Mouse (Mus musculus) adrenal gland, postnatal 4 days (tissue): ENCODE data around the gene March4. TPM values are rescaled to one million over a fixed set of nuclear protein-coding genes. Genes with fewer than 3 reads are reported as not detected.

Experiments used
- DNase-seq, 2 experiments: peaks; one replicate each; pipeline ENCODE4 v3.0.0; 2021 to 2022; ENCODE audit warnings: low spot score in 2 of 2, mixed read lengths in 2 of 2
- total RNA-seq, 2 experiments: library from RNA; stranded (reverse); gene quantifications; 2 replicates each; pipeline ENCODE4 v1.2.3; 2021

The March4 gene
- total RNA-seq, 2 experiments from 2014 or later, result 2.3 to 3.5 TPM

- DNase-seq, result no peak
Observed at GRCm38 (mm10) chr1:72399720-72400401, 136.9 kb downstream of the March4 start.

- DNase-seq, result no peak
Observed at GRCm38 (mm10) chr1:72390420-72390819, 146.3 kb downstream of the March4 start.

- no peak for DNase-seq
Observed at GRCm38 (mm10) chr1:72383651-72384050, 153.1 kb downstream of the March4 start.

- DNase-seq, result no peak
Observed at GRCm38 (mm10) chr1:72383056-72383455, 153.7 kb downstream of the March4 start.

- no peak for DNase-seq
Observed at GRCm38 (mm10) chr1:72380544-72380943, 156.2 kb downstream of the March4 start.

GRCm38 (mm10) chr1:72379752-72380353, 156.9 kb downstream of the March4 start:
- no peak for DNase-seq

- no peak for DNase-seq
Observed at GRCm38 (mm10) chr1:72378151-72378550, 158.6 kb downstream of the March4 start.

Other genes with a start within 250 kb of the March4 start
- gene Xrcc5, start 229.5 kb downstream of the March4 start, total RNA-seq, result 10 to 100 TPM; 21.8 to 22.8 TPM
- gene Smarcal1, start 46.3 kb upstream of the March4 start, total RNA-seq, result 10 to 100 TPM; 47.5 to 52.2 TPM
- not detected for gene Ankar, start 163.6 kb upstream of the March4 start, total RNA-seq
- gene Rpl37a, start 174.4 kb upstream of the March4 start, total RNA-seq, result 1,000 to 10,000 TPM; 1,443 to 1,504 TPM